9 mouse cellular contexts compared by ENCODE assay signal in the genomic region with DNA sequence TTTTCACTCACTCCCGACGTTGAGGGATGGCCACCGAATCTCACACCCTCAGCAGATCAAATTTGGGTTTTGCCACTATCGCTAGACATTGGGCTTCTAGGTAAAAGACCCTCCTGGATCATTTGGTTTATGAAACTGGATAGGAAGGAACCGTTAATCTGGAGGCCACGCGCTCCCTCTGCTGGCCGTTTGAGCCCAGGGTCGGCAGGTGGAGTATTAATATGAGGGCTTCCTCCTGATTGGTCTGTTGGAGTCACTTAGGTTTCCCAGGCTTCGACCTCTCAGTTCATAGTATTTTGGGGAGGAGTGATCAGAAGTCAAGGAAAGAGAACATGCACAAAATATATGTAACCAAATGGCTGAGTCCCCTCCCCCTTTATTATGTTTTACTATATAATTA. TPM values are rescaled to one million over a fixed set of nuclear protein-coding genes. Genes with fewer than 3 reads are reported as not detected.
DNase-seq lines count a peak whose midpoint lies in the region; ATAC-seq and TF ChIP-seq lines count a peak whose summit lies in the region.
"Had no signal": no experiment of that assay in that cellular context is flagged by ENCODE, and none has a peak within 500 bp of the region (broad histone marks: within the 10 kb centered on the region; RNA-seq: fewer than 3 reads in every experiment).

No protein-coding gene starts in this region.

- no peak overlapping the region for H3K4me2 ChIP-seq in forebrain, embryonic 16.5 days (ENCODE audit: low read length)
- no peak overlapping the region for H3K4me2 ChIP-seq in lung, postnatal 0 days (replicated peaks; ENCODE audit: low read depth, low read length)
- no peak overlapping the region for H3K4me2 ChIP-seq in stomach, postnatal 0 days (replicated peaks; ENCODE audit: low read depth)
- H3K4me2 ChIP-seq: lung, embryonic 15.5 days had no signal

- TF ChIP-seq EP300 in lung, postnatal 0 days (IDR thresholded peaks at IDR 0.05) = no peak
- no peak for TF ChIP-seq EP300 in stomach, postnatal 0 days (optimal IDR thresholded peaks at IDR 0.05)

- H3K9me3 ChIP-seq in forebrain, embryonic 10.5 days = no peaks in the 10 kb centered on the region
- no peaks in the 10 kb centered on the region for H3K9me3 ChIP-seq in forebrain, embryonic 16.5 days (ENCODE audit: control insufficient read depth, low read length)
- no peaks in the 10 kb centered on the region for H3K9me3 ChIP-seq in lung, postnatal 0 days (ENCODE audit: low read length)
- no peaks in the 10 kb centered on the region for H3K9me3 ChIP-seq in stomach, postnatal 0 days (ENCODE audit: control insufficient read depth, low read length)
- H3K9me3 ChIP-seq: lung, embryonic 15.5 days had no signal

- peak; percentile 16; the same call in 1 of the 2 replicates for TF ChIP-seq CTCF in spleen, adult 2 months (IDR thresholded peaks at IDR 0.05; ENCODE audit: extremely low read depth, insufficient read depth, insufficient read length, insufficient replicate concordance)
- peak; percentile 48 for TF ChIP-seq CTCF in cortical plate, adult 2 months (IDR thresholded peaks at IDR 0.05; ENCODE audit: extremely low read depth, insufficient read depth, low read length)
- peak; percentile 77 for TF ChIP-seq CTCF in lung, postnatal 0 days (IDR thresholded peaks at IDR 0.05)
- peak; percentile 78 for TF ChIP-seq CTCF in stomach, postnatal 0 days (IDR thresholded peaks at IDR 0.05; ENCODE audit: low read depth)

- no peak overlapping the region for H3K9ac ChIP-seq in forebrain, embryonic 16.5 days (replicated peaks; ENCODE audit: low read depth, low read length)
- no peak overlapping the region for H3K9ac ChIP-seq in lung, postnatal 0 days (replicated peaks; ENCODE audit: low read depth)
- no peak overlapping the region for H3K9ac ChIP-seq in stomach, postnatal 0 days (ENCODE audit: low read length)
- H3K9ac ChIP-seq: lung, embryonic 15.5 days had no signal

- H3K4me3 ChIP-seq in forebrain, embryonic 10.5 days = no peak overlapping the region
- no peak overlapping the region for H3K4me3 ChIP-seq in forebrain, embryonic 16.5 days (replicated peaks; ENCODE audit: low read length)
- H3K4me3 ChIP-seq in spleen, adult 2 months (ENCODE audit: extremely low read depth, insufficient read depth, insufficient read length) = no peak overlapping the region
- no peak overlapping the region for H3K4me3 ChIP-seq in cortical plate, adult 2 months (ENCODE audit: insufficient read depth, low read length)
- H3K4me3 ChIP-seq in lung, postnatal 0 days (ENCODE audit: low read depth, low read length) = no peak overlapping the region
- H3K4me3 ChIP-seq in stomach, postnatal 0 days (ENCODE audit: low read depth, low read length) = no peak overlapping the region
- H3K4me3 ChIP-seq: lung, embryonic 15.5 days had no signal

- peak; percentile 33 for DNase-seq in forebrain, embryonic 10.5 days (ENCODE audit: extremely low spot score, low spot score)
- peak in 1 of 2 experiments; percentile 30 for DNase-seq in spleen, adult 2 months (ENCODE audit: low read depth in 1 of 2, low spot score in 2 of 2)
- no peak for DNase-seq in spleen, postnatal 4 days (ENCODE audit: low spot score in 2 of 2)
- peak; percentile 50 for DNase-seq in lung, postnatal 0 days (ENCODE audit: low spot score)
- peak; percentile 53 for DNase-seq in stomach, postnatal 0 days (ENCODE audit: low spot score)

- 49% methylated on average over 10 of the region's 10 CpGs for WGBS in forebrain, embryonic 10.5 days
- WGBS in forebrain, embryonic 16.5 days = 46% methylated on average over 10 of the region's 10 CpGs
- WGBS in spleen, adult 2 months = 46% methylated on average over 10 of the region's 10 CpGs
- WGBS in lung, postnatal 0 days = 33% methylated on average over 10 of the region's 10 CpGs
- 41% methylated on average over 10 of the region's 10 CpGs for WGBS in stomach, postnatal 0 days

- no peak overlapping the region for H3K27ac ChIP-seq in forebrain, embryonic 10.5 days
- no peak overlapping the region for H3K27ac ChIP-seq in forebrain, embryonic 16.5 days (ENCODE audit: low read length)
- H3K27ac ChIP-seq in spleen, adult 2 months (ENCODE audit: insufficient read depth, low read length) = no peak overlapping the region
- H3K27ac ChIP-seq in cortical plate, adult 2 months (ENCODE audit: insufficient read depth, low read length) = no peak overlapping the region
- no peak overlapping the region for H3K27ac ChIP-seq in lung, postnatal 0 days (ENCODE audit: low read length)
- no peak overlapping the region for H3K27ac ChIP-seq in stomach, postnatal 0 days (replicated peaks)
- H3K27ac ChIP-seq: lung, embryonic 15.5 days had no signal

- no peak for ATAC-seq in forebrain, embryonic 16.5 days
- ATAC-seq in hematopoietic stem cell, adult 5-6 weeks (replicated peaks in 1 of 2; ENCODE audit: insufficient read depth in 1 of 2, low FRiP score in 2 of 2, low TSS enrichment in 1 of 2, low read depth in 1 of 2, poor library complexity in 2 of 2, severe bottlenecking in 2 of 2) = peak; percentile 39 to 55; a peak in 2 of 4 replicates
- ATAC-seq in lung, postnatal 0 days = no peak
- no peak for ATAC-seq in stomach, postnatal 0 days (ENCODE audit: low FRiP score, low TSS enrichment)

- TF ChIP-seq POLR2A in spleen, adult 2 months (IDR thresholded peaks at IDR 0.05; ENCODE audit: low read depth, low read length) = no peak
- TF ChIP-seq POLR2A in cortical plate, adult 2 months (IDR thresholded peaks at IDR 0.05; ENCODE audit: extremely low read depth, insufficient read depth, low read length) = no peak

- H3K27me3 ChIP-seq in forebrain, embryonic 10.5 days (ENCODE audit: poor library complexity, severe bottlenecking) = no peaks in the 10 kb centered on the region
- H3K27me3 ChIP-seq in forebrain, embryonic 16.5 days (replicated peaks; ENCODE audit: control insufficient read depth, insufficient read depth, low read length) = no peaks in the 10 kb centered on the region
- H3K27me3 ChIP-seq in spleen, adult 2 months (ENCODE audit: control insufficient read depth, insufficient read depth, low read length) = no peaks in the 10 kb centered on the region
- no peaks in the 10 kb centered on the region for H3K27me3 ChIP-seq in lung, postnatal 0 days (replicated peaks; ENCODE audit: insufficient read depth, low read length)
- H3K27me3 ChIP-seq in stomach, postnatal 0 days (ENCODE audit: control insufficient read depth, insufficient read depth, low read length) = no peaks in the 10 kb centered on the region
- H3K27me3 ChIP-seq: lung, embryonic 15.5 days had no signal

- no peaks in the 10 kb centered on the region for H3K4me1 ChIP-seq in forebrain, embryonic 10.5 days
- H3K4me1 ChIP-seq in forebrain, embryonic 16.5 days (replicated peaks; ENCODE audit: control insufficient read depth, insufficient read depth, low read length) = no peaks in the 10 kb centered on the region
- no peaks in the 10 kb centered on the region for H3K4me1 ChIP-seq in spleen, adult 2 months (ENCODE audit: control insufficient read depth, insufficient read depth, insufficient read length)
- no peaks in the 10 kb centered on the region for H3K4me1 ChIP-seq in cortical plate, adult 2 months (ENCODE audit: control insufficient read depth, insufficient read depth, low read length)
- H3K4me1 ChIP-seq in lung, postnatal 0 days (ENCODE audit: insufficient read depth, low read depth, low read length) = no peaks in the 10 kb centered on the region
- H3K4me1 ChIP-seq in stomach, postnatal 0 days (replicated peaks; ENCODE audit: control insufficient read depth, insufficient read depth) = no peaks in the 10 kb centered on the region
- H3K4me1 ChIP-seq: lung, embryonic 15.5 days had no signal

- H3K36me3 ChIP-seq in forebrain, embryonic 10.5 days (replicated peaks) = no peaks in the 10 kb centered on the region
- no peaks in the 10 kb centered on the region for H3K36me3 ChIP-seq in forebrain, embryonic 16.5 days (ENCODE audit: control insufficient read depth, insufficient read depth)
- no peaks in the 10 kb centered on the region for H3K36me3 ChIP-seq in spleen, adult 2 months (ENCODE audit: control insufficient read depth, insufficient read depth, low read length)
- no peaks in the 10 kb centered on the region for H3K36me3 ChIP-seq in lung, postnatal 0 days (ENCODE audit: insufficient read depth, low read length)
- no peaks in the 10 kb centered on the region for H3K36me3 ChIP-seq in stomach, postnatal 0 days (ENCODE audit: control insufficient read depth, insufficient read depth, low read length)
- H3K36me3 ChIP-seq: lung, embryonic 15.5 days had no signal

RNA-seq across cellular contexts. Expression of gene Zfp37, which starts 2.5 kb away (rescaled TPM):
- polyA plus RNA-seq in forebrain, embryonic 10.5 days (2016; fragmentation: Nextera tagmentation; extraction: Ambion mirVana) = 19.7 and 22.1 TPM in 2 replicates
- 22.8 and 22.9 TPM in 2 replicates for polyA plus RNA-seq in forebrain, embryonic 16.5 days (2015; fragmentation: Nextera tagmentation; extraction: Ambion mirVana)
- polyA plus RNA-seq in spleen, adult 2 months (2012; rRNA removed) = 0.07 and 0.11 TPM in 2 replicates
- polyA plus RNA-seq in cortical plate, adult 2 months (2012; rRNA removed) = 10.1 and 11.2 TPM in 2 replicates
- 0.15 and 1.8 TPM in 2 replicates for total RNA-seq in hematopoietic stem cell, adult 5-6 weeks (2017)
- polyA plus RNA-seq in lung, postnatal 0 days (2015; fragmentation: Nextera tagmentation; extraction: Ambion mirVana) = 3.4 and 3.5 TPM in 2 replicates
- 2.9 and 3.2 TPM in 2 replicates for polyA plus RNA-seq in stomach, postnatal 0 days (2015; fragmentation: Nextera tagmentation; extraction: Ambion mirVana)

RNA-seq across cellular contexts. Expression of gene Slc31a2, which starts 34.0 kb away (rescaled TPM):
- polyA plus RNA-seq in forebrain, embryonic 10.5 days (2016; fragmentation: Nextera tagmentation; extraction: Ambion mirVana) = 8.6 and 10.1 TPM in 2 replicates
- 13.0 and 15.6 TPM in 2 replicates for polyA plus RNA-seq in forebrain, embryonic 16.5 days (2015; fragmentation: Nextera tagmentation; extraction: Ambion mirVana)
- polyA plus RNA-seq in spleen, adult 2 months (2012; rRNA removed) = 12.4 and 14.0 TPM in 2 replicates
- polyA plus RNA-seq in cortical plate, adult 2 months (2012; rRNA removed) = 11.8 and 12.8 TPM in 2 replicates
- 11.0 and 18.4 TPM in 2 replicates for total RNA-seq in hematopoietic stem cell, adult 5-6 weeks (2017)
- polyA plus RNA-seq in lung, postnatal 0 days (2015; fragmentation: Nextera tagmentation; extraction: Ambion mirVana) = 25.5 and 29.0 TPM in 2 replicates
- polyA plus RNA-seq in stomach, postnatal 0 days (2015; fragmentation: Nextera tagmentation; extraction: Ambion mirVana) = 32.6 and 35.7 TPM in 2 replicates

Comparison
In these comparisons a context has a peak if more than half of its experiments do, and no peak if none do; other contexts are left out.
1. DNase-seq: peak in forebrain, embryonic 10.5 days (single experiment), lung, postnatal 0 days (single experiment) and stomach, postnatal 0 days (single experiment); none in spleen, postnatal 4 days (0 of 2).
2. ATAC-seq: peak in hematopoietic stem cell, adult 5-6 weeks (2 of 2); none in forebrain, embryonic 16.5 days (single experiment), lung, postnatal 0 days (single experiment) and stomach, postnatal 0 days (single experiment).
3. CTCF ChIP-seq: peak in every context shown above with its lines; median percentile 78 in stomach, postnatal 0 days; 77 in lung, postnatal 0 days; 48 in cortical plate, adult 2 months; 16 in spleen, adult 2 months.